Mouse (Mus musculus) intestine, embryonic 14.5 days (tissue): ENCODE measurements around the gene Cdk20. TPM values are rescaled to one million over a fixed set of nuclear protein-coding genes. Genes with fewer than 3 reads are reported as not detected.

ENCODE experiments used
- ATAC-seq: fragments of 200-750 bp; cut with Nextera tagmentation; replicated peaks from 2 replicates; pipeline ENCODE4 v1.8.0; 2017; ENCODE audit warnings: low read depth, moderate number of reproducible peaks, moderate TSS enrichment, moderate library complexity; ENCODE audit not compliant: low FRiP score, low TSS enrichment
- DNase-seq: peaks from one replicate; pipeline ENCODE4 v3.0.0-alpha.2; 2018; ENCODE audit warnings: low spot score
- H3K27ac ChIP-seq: fragments of 300-500 bp; sonication (generic); 2 replicates; pipeline ENCODE4 v1.5.1; 2014; ENCODE audit warnings: low read depth, mild to moderate bottlenecking, control low read depth
- H3K27me3 ChIP-seq: fragments of 300-500 bp; sonication (generic); replicated peaks from 2 replicates; pipeline ENCODE4 v1.6.1; 2014; ENCODE audit warnings: low read length, control low read depth; ENCODE audit not compliant: control insufficient read depth, insufficient read depth
- H3K36me3 ChIP-seq: fragments of 300-500 bp; sonication (generic); 2 replicates; pipeline ENCODE4 v1.6.1; 2014; ENCODE audit warnings: low read length, control low read depth; ENCODE audit not compliant: control insufficient read depth, insufficient read depth
- H3K4me1 ChIP-seq: fragments of 300-500 bp; sonication (generic); replicated peaks from 2 replicates; pipeline ENCODE4 v1.6.1; 2014; ENCODE audit warnings: low read length, control low read depth, mixed read lengths; ENCODE audit not compliant: control insufficient read depth, insufficient read depth
- H3K4me2 ChIP-seq: fragments of 300-500 bp; sonication (generic); 2 replicates; pipeline ENCODE4 v1.6.1; 2014; ENCODE audit warnings: low read length
- H3K4me3 ChIP-seq: fragments of 300-500 bp; sonication (generic); 2 replicates; pipeline ENCODE4 v1.5.1; 2014; ENCODE audit warnings: low read depth, low read length, control low read depth, mixed read lengths
- H3K9ac ChIP-seq: fragments of 300-500 bp; sonication (generic); 2 replicates; pipeline ENCODE4 v1.6.1; 2014; ENCODE audit warnings: mild to moderate bottlenecking, low read length
- H3K9me3 ChIP-seq: fragments of 300-500 bp; sonication (generic); 2 replicates; pipeline ENCODE4 v1.6.1; 2016; ENCODE audit warnings: low read length, control low read depth; ENCODE audit not compliant: control insufficient read depth
- WGBS: fragments of 180-500 bp; shearing (Covaris S2); extraction: QIAGEN DNeasy Blood & Tissue Kit; methylation state at CpG from one replicate; pipeline ENCODE4 v1.1.7; 2014; 5-methylcytosine and 5-hydroxymethylcytosine counted together
- polyA plus RNA-seq: library from polyadenylated mRNA; unstranded; fragments of >200 nt; fragmentation: Nextera tagmentation; extraction: Ambion mirVana; gene quantifications from 2 replicates; pipeline ENCODE4 v1.2.1, GENCODE M21; 2014

Cdk20 gene
- polyA plus RNA-seq, 1 experiment from 2014 or later, result 9.8 TPM

- Histone ChIP-seq H3K4me2 (no peak overlapping the region), H3K9ac (no peak overlapping the region), H3K4me1 (no peaks in the 10 kb centered on the region), H3K27ac (no peak overlapping the region), H3K27me3 (no peaks in the 10 kb centered on the region), H3K36me3 (no peaks in the 10 kb centered on the region), H3K9me3 (no peaks in the 10 kb centered on the region), H3K4me3 (no peak overlapping the region)
- WGBS, result 62% methylated on average over 3 of the region's 3 CpGs
- no peak for DNase-seq
- no peak for ATAC-seq
Observed at GRCm38 (mm10) chr13:64402006-64402405, 30.1 kb upstream of the Cdk20 start.

GRCm38 (mm10) chr13:64402504-64402949 lies 29.6 kb upstream of the Cdk20 start:
- DNase-seq (no peak), ATAC-seq (no peak)
- no peaks in the 10 kb centered on the region for H3K9me3 ChIP-seq
- no peaks in the 10 kb centered on the region for H3K36me3 ChIP-seq
- WGBS, result 86% methylated on average over 10 of the region's 10 CpGs
- no peak overlapping the region for H3K9ac ChIP-seq
- no peaks in the 10 kb centered on the region for H3K27me3 ChIP-seq
- H3K4me2 ChIP-seq, result no peak overlapping the region
- no peaks in the 10 kb centered on the region for H3K4me1 ChIP-seq
- no peak overlapping the region for H3K27ac ChIP-seq
- H3K4me3 ChIP-seq, result no peak overlapping the region

- Histone ChIP-seq H3K27ac (no peak overlapping the region), H3K4me3 (no peak overlapping the region), H3K9ac (no peak overlapping the region), H3K27me3 (no peaks in the 10 kb centered on the region), H3K9me3 (no peaks in the 10 kb centered on the region), H3K36me3 (no peaks in the 10 kb centered on the region), H3K4me2 (no peak overlapping the region), H3K4me1 (no peaks in the 10 kb centered on the region)
- DNase-seq (no peak), ATAC-seq (no peak)
- WGBS, result 88% methylated on average over 8 of the region's 8 CpGs
Observed at GRCm38 (mm10) chr13:64402951-64403460, 29.1 kb upstream of the Cdk20 start.

- Histone ChIP-seq H3K36me3 (no peaks in the 10 kb centered on the region), H3K4me3 (no peak overlapping the region), H3K9ac (no peak overlapping the region), H3K4me1 (no peaks in the 10 kb centered on the region), H3K27me3 (no peaks in the 10 kb centered on the region), H3K9me3 (no peaks in the 10 kb centered on the region), H3K4me2 (no peak overlapping the region), H3K27ac (no peak overlapping the region)
- WGBS, result 65% methylated on average over 3 of the region's 3 CpGs
- DNase-seq (no peak), ATAC-seq (no peak)
Observed at GRCm38 (mm10) chr13:64403519-64403918, 28.6 kb upstream of the Cdk20 start.

- no peak overlapping the region for H3K4me2 ChIP-seq
- ATAC-seq (no peak), DNase-seq (no peak)
- no peaks in the 10 kb centered on the region for H3K27me3 ChIP-seq
- H3K36me3 ChIP-seq, result no peaks in the 10 kb centered on the region
- no peak overlapping the region for H3K27ac ChIP-seq
- H3K4me3 ChIP-seq, result no peak overlapping the region
- H3K4me1 ChIP-seq, result no peaks in the 10 kb centered on the region
- no peaks in the 10 kb centered on the region for H3K9me3 ChIP-seq
- H3K9ac ChIP-seq, result no peak overlapping the region
- 72% methylated on average over 6 of the region's 6 CpGs for WGBS
Observed at GRCm38 (mm10) chr13:64405550-64405949, 26.6 kb upstream of the Cdk20 start.

- no peak overlapping the region for H3K9ac ChIP-seq
- no peak overlapping the region for H3K4me2 ChIP-seq
- H3K4me3 ChIP-seq, result no peak overlapping the region
- H3K9me3 ChIP-seq, result no peaks in the 10 kb centered on the region
- no peaks in the 10 kb centered on the region for H3K27me3 ChIP-seq
- H3K27ac ChIP-seq, result no peak overlapping the region
- ATAC-seq (no peak), DNase-seq (no peak)
- H3K4me1 ChIP-seq, result no peaks in the 10 kb centered on the region
- no peaks in the 10 kb centered on the region for H3K36me3 ChIP-seq
- WGBS, result 91% methylated on average over 5 of the region's 5 CpGs
Observed at GRCm38 (mm10) chr13:64407992-64408391, 24.1 kb upstream of the Cdk20 start.

- Histone ChIP-seq H3K36me3 (no peaks in the 10 kb centered on the region), H3K9ac (no peak overlapping the region), H3K27ac (no peak overlapping the region), H3K4me1 (no peaks in the 10 kb centered on the region), H3K9me3 (no peaks in the 10 kb centered on the region), H3K27me3 (no peaks in the 10 kb centered on the region), H3K4me2 (no peak overlapping the region), H3K4me3 (no peak overlapping the region)
- 66% methylated on average over 5 of the region's 5 CpGs for whole genome bisulfite sequencing
- DNase-seq (no peak), ATAC-seq (no peak)
Observed at GRCm38 (mm10) chr13:64410604-64411003, 21.5 kb upstream of the Cdk20 start.

GRCm38 (mm10) chr13:64411282-64411681 lies 20.8 kb upstream of the Cdk20 start:
- no peaks in the 10 kb centered on the region for H3K27me3 ChIP-seq
- H3K9me3 ChIP-seq, result no peaks in the 10 kb centered on the region
- 67% methylated on average over 2 of the region's 2 CpGs for WGBS
- no peaks in the 10 kb centered on the region for H3K36me3 ChIP-seq
- H3K4me3 ChIP-seq, result no peak overlapping the region
- H3K4me2 ChIP-seq, result no peak overlapping the region
- ATAC-seq (no peak), DNase-seq (no peak)
- H3K9ac ChIP-seq, result no peak overlapping the region
- H3K4me1 ChIP-seq, result no peaks in the 10 kb centered on the region
- no peak overlapping the region for H3K27ac ChIP-seq

GRCm38 (mm10) chr13:64412752-64413257 lies 19.3 kb upstream of the Cdk20 start:
- ATAC-seq, result no peak
- no peak for DNase-seq
- Histone ChIP-seq H3K9me3 (no peaks in the 10 kb centered on the region), H3K4me3 (no peak overlapping the region), H3K36me3 (no peaks in the 10 kb centered on the region), H3K27ac (no peak overlapping the region), H3K9ac (no peak overlapping the region), H3K4me2 (no peak overlapping the region), H3K4me1 (peaks cover 5% of the 10 kb centered on the region; the same call in 1 of the 2 replicates), H3K27me3 (no peaks in the 10 kb centered on the region)
- WGBS, result 84% methylated on average over 2 of the region's 2 CpGs
